Mouse (Mus musculus) CD8-positive naive resting alpha-beta T cell, adult 2 months (primary cell): ENCODE data around the gene Map3k10.

Source experiments
- DNase-seq, 2 experiments: peaks; one replicate each; pipeline ENCODE4 v3.0.0; 2022; ENCODE audit warnings: low read depth in 2 of 2, low spot score in 2 of 2

Gene Map3k10

DNA sequence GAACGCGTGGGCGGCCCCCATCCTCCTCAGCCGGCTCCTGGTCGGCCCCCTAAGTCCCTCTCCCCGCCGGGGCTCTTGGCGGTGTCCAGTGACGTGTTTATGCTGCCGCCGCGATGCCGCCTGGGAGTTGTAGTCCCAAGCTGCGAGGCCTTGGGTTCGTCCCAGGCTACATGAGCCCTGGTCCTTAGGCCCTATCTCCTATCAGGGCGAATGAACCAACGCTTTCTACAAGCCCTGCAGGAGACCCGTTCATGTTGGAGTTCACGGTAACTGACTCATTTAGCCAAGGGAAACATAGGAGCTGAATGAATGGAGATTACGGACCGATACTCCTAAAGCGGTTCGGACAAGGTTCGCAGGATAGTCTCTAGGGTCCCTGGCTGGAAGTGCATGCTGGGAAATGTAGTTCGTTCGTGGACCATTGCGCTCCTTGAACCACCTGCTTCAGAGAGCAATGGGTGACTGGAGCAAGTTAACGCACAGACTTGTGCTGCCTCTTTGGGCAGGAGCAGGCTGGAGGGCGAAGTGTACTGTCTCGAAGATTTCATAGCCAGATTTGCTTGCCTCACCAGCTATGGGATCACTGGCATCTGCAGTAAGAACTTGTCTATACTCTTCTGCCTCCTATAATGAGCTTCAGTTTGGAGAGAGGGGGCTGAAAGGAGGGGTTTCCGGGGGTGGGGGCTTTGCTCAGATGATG, at the start of gene Map3k10:
Gene Map3k10, minus strand, starts transcription at position 77 of the 700 bp plus-strand sequence.
- peak; percentile 86 to 93 for DNase-seq

GRCm38 (mm10) chr7:27721951-27722350, 47.6 kb upstream of the Map3k10 start:
- DNase-seq: no peak

GRCm38 (mm10) chr7:27710402-27710801, 36.0 kb upstream of the Map3k10 start:
- DNase-seq: no peak

DNA sequence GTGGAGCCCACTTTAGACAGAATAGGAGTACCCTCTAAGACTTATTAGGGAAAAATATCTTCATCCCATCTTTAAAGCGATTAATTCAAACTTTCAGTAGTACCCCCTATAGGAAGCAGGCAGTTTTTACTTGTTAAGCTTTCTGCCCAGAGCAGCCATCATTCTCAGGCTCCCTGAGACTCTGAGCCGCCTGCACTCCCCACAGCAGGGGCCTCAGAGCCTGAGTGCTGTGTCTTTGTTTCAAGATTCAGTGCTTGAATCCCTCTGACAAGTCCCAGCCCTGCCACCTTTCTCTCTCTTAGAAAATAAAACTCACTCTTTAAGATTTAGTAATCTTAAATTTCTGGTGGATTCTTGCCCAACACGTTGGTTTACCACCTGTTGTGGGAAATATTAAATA, 22.3 kb upstream of the Map3k10 start:
- DNase-seq: no peak

DNA sequence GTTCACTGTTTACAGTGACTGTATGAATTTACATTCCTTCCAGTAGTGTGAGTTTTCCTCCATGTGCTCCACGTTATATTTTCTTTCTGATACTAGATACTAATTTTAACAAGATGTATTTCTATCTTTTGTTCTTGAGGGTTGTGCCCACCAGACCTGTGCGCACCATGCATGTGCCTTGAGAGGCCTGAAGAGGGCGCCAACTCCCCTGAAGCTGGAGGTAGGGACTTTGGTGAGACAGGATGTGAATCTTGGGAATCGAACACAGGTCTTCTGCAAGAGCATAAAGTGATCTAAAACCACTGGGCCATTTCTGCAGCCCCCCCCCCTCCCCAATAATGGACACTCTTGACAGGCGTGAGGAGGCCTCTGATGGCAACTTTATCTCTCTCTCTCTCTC, 16.7 kb upstream of the Map3k10 start:
- peak; percentile 31 to 53 for DNase-seq

- peak; percentile 92 to 94 for DNase-seq
These were observed 14.6 kb upstream of the Map3k10 start, which contains the start of gene Zfp607b for GRCm38 (mm10) chr7:27688815-27689612. Gene Zfp607b (plus strand): TSS chr7:27689340.

DNA sequence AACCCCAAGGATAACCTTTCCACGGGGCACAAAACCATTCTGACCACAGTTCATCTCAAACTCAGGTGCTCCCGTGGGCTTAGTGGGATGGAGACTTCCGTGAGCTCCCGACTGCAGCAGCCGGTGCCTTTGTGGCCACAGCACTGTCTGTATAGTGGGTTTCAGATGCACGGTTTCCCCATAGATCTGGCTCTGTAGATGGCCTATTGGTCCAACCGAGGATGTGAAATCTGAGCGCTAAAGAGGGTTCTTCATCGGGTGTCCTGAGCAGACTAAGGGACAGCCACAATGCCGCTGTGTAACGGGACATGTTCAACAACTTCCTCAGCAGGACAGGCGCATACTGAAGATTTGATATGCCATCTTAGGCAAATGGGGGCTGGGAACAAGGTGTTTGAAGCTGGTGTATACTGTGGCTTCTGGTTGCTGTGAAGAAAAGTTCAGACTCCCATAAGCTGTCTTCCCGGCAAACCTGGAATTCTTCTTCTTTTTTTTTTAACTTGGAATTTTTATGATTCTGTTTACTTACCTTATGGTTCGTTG, 13.9 kb upstream of the Map3k10 start:
- no peak for DNase-seq

DNA sequence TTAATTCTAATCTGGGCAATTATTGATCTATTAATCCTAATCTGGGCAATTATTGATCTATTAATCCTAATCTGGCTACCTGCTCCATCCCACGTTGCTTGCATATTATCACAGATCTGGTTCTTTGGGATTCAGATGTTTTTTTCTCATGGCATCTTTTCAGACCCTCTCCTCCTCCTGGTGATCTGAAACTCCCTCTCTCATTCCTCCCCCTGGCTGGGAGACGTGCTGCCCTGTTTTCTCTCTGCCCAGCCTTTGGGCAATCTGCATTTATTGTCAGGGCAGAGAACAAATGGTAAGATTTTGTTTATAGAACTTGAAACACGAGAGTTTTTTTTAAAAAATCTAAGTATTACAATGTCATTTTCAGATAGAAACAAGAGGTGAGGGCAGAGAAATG, 13.4 kb upstream of the Map3k10 start:
- no peak for DNase-seq

GRCm38 (mm10) chr7:27687043-27687442, 12.6 kb upstream of the Map3k10 start:
- no peak for DNase-seq

- no peak for DNase-seq
These were observed 11.3 kb upstream of the Map3k10 start for GRCm38 (mm10) chr7:27685681-27686080.

DNA sequence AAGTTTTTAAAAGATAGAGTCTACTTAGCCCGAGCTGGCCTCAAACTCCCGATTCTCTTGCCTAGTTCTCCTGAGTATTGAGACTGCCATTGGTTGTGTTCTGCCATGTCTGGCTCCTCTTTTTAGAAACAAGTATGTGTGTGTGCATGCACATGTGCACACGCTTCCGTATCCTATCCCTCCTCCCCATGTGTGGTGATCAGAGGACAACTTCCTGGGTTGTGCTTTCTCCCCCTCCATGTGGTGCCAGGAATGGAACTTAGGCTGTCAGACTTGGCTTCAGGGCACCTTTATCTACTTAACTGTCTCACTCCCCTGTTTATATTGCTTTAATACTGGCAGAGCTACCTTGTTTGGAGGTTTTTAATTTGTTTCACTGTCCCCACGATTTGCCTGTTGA, 10.8 kb upstream of the Map3k10 start:
- DNase-seq: no peak

- no peak for DNase-seq
These were observed 8.8 kb upstream of the Map3k10 start for GRCm38 (mm10) chr7:27683218-27683617.

DNA sequence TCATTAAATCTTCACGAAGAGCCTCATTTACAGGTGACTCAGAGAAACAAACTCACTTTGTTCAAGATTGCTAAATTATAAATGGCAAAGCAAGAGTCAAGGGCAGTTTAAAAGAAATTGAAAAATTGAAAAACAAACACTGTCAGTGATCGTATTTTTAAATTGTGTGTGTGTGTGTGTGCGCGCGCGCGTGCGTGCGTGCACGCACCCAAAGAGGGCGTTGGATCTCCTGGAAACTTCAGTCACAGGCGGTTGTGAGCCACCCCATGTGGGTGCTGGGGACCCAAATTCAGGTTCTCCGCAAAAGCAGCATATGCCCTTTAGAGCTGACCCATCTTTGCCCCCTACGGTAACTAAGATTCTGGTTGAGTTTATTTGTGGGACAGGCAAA, 819 bp upstream of the Map3k10 start:
- DNase-seq: no peak

- no peak for DNase-seq
These were observed 240 bp downstream of the Map3k10 start for GRCm38 (mm10) chr7:27674195-27674521.

DNA sequence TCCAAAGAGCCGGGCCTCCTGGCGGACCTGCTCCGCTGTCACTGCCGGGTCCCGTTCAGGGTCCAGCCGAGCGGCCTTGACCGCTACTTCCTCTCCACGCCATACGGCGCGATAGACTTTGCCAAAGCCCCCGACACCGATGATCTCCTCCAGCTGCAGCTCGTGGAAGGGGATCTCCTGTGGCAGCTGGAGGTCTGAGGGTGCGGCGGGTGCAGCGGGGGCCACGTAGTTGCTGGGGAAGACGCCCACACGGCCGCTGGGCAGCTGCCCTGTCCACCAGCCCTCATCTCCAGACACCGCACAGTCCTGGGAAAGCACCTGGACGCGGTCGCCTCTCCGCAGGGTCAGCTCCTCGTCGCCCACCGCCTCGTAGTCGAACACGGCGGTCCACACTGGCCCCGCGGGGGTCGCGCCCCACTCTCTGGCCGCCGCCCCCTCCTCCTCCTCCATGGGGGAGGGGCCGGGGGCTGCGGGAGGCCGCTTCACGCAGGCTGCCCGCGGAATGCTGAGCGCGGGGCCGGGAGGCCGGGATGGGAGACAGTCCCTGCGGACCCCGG, 745 bp downstream of the Map3k10 start:
- DNase-seq: no peak

DNA sequence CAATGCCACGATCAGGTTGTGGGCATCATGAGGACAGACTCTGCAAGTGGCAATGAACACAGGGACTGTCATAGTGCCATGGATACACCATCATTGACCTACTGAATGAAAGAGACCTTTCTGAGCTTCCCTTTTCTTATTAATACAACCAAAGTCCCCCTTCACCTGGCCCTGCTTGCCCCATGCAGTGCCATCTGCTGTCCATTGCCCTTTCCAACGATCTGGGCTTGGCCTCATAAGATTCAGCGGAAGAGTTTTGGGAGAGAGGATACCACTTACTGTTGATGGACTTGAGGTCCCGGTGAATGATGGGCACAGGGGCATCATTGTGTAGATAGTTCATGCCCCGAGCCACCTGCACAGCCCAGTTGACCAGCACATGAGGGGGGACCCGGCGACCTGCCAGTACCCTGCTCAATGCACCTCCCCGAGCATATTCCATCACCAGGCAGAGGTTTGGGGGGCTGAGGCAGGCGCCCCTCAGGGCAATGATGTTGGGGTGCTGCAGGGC, 1.3 kb downstream of the Map3k10 start:
- no peak for DNase-seq

- DNase-seq: no peak
These were observed 12.4 kb downstream of the Map3k10 start for GRCm38 (mm10) chr7:27662038-27662437.

DNA sequence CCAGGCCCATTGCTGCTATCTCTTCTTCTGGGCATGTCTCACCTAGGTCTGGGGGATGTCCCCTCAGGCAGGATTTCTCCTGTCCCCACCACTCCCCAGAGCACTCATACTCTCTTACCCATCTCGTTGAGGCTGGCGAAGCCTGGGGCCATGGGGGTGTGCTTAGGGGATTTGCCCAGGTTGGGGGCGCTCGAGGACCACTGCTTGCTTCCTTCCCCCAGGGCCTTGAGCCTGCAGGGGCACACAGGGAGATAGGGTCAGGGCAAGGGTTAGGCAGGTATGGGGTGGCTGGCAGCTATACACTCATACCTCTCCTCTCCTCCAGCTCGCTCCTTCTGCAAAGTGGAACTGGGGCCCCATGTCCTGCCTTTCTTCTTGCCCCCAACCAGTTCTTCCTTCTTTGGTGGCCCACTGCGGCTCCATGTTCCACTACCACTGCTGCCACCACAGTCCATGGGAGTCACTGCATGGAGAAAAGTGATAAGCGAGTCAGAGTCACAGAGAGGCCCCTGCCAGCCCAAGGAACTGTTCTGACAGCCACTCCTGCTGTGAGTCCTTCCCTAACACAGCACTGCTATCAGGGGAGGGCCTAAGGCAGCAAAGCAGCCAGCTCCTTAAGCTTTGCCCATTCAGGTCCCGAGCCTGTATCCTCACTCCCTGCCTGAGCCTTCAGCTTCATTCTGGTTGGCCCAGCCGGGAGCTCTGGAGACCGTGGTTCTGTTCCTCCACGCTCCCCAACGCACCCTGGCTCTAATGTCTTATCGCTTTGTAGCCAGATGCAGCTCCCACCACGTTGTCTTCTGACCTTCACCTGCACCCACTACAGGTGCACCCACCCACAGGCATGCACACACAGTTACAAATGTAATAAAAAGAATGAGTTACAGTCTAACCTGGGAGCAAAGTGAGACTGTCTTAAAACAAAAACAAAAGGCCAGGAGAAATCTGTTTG, 15.4 kb downstream of the Map3k10 start:
- no peak for DNase-seq

DNA sequence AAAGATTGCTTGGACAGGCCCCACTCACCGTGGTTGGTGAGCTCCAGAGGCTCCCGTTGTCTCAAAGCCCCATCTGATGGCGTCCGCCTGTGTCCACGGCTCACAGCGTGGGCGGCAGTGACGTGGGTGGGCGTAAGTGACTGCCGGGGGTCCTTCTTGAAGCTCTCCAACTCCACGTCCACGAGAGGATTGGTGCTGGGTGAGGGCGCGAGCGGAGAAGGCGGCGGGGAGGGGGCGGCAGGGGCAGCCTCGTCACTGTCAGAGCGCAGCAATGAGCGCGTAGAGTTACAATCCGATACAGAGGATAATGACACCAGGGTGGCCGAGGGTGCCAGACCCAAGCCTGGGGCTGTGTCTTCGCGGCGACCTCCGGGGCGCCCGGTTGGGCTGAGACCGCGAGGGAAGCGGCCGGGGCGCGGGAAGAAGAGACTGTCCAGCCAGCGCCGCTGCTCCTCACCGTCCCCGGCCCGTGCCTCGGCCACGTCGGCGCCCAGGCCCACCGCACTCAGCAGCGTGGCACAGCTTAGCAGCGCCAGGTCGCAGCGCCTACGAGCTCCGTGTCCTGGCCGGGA, 16.5 kb downstream of the Map3k10 start:
- no peak for DNase-seq

- no peak for DNase-seq
These were observed 17.8 kb downstream of the Map3k10 start for GRCm38 (mm10) chr7:27656600-27656999.
